10 mouse cellular contexts compared by ENCODE assay signal in genomic region chr1:67234861-67235260, GRCm38 (mm10).
"Had no signal": no experiment of that assay in that cellular context is flagged by ENCODE, and none has a peak within 500 bp of the region (broad histone marks: within the 10 kb centered on the region; RNA-seq: fewer than 3 reads in every experiment).

No protein-coding gene starts in this region.

- H3K36me3 ChIP-seq: limb, embryonic 12.5 days; liver, embryonic 15.5 days; lung, embryonic 15.5 days; midbrain, embryonic 13.5 days had no signal

- H3K9ac ChIP-seq: limb, embryonic 12.5 days; liver, embryonic 15.5 days; lung, embryonic 15.5 days; midbrain, embryonic 13.5 days had no signal

- H3K4me1 ChIP-seq: liver, embryonic 15.5 days; lung, embryonic 15.5 days; midbrain, embryonic 13.5 days had no signal

- DNase-seq: kidney, postnatal 25 days; layer of hippocampus, postnatal 36 days; lung, postnatal 14 days; right cerebral cortex, postnatal 14 days; thymus, postnatal 4 days had no signal

- H3K9me3 ChIP-seq: limb, embryonic 12.5 days; liver, embryonic 15.5 days; lung, embryonic 15.5 days; midbrain, embryonic 13.5 days had no signal

- H3K27me3 ChIP-seq: limb, embryonic 12.5 days; liver, embryonic 15.5 days; lung, embryonic 15.5 days; midbrain, embryonic 13.5 days had no signal

- H3K4me2 ChIP-seq: limb, embryonic 12.5 days; liver, embryonic 11.5 days; liver, embryonic 15.5 days; lung, embryonic 15.5 days; midbrain, embryonic 13.5 days had no signal

- H3K4me3 ChIP-seq: limb, embryonic 12.5 days; liver, embryonic 15.5 days; lung, embryonic 15.5 days; midbrain, embryonic 13.5 days had no signal

- ATAC-seq: midbrain, embryonic 13.5 days had no signal

- H3K27ac ChIP-seq: limb, embryonic 12.5 days; liver, embryonic 15.5 days; lung, embryonic 15.5 days; midbrain, embryonic 13.5 days had no signal
